Mouse (Mus musculus): ENCODE data around the gene Comt.

DNA sequence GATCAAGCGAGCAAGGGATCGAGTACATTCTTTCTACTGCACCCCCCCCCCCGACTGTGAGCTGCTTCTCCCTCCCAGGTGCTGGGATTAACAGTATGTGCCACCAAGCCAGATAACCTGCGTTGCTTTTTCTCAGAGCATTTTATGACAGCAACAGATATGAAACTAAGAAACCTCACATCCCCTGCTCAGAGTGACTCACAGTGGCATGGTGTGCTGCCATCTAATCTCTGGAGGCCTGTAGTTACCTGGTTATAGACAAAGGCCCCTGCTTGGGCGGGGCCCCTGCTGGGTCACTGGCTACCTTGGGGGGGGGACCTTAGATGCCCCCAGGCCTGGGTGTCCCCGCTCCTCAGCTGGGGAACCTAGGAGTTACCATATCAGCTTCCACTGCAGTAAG, 68.7 kb downstream of the Comt start:
- no peak for TF ChIP-seq EP300 (IDR thresholded peaks at IDR 0.05; ENCODE audit: low read depth)
- no peak for TF ChIP-seq CTCF (IDR thresholded peaks at IDR 0.05; ENCODE audit: low read depth)

Data from liver, embryonic 14.5 days (tissue).